Mouse (Mus musculus) naive thymus-derived CD4-positive, alpha-beta T cell, adult 5 months (primary cell): ENCODE measurements around the gene Gm17693. TPM values are rescaled to one million over a fixed set of nuclear protein-coding genes. Genes with fewer than 3 reads are reported as not detected.

Source experiments
- polyA plus RNA-seq: library from polyadenylated mRNA; unstranded; fragments of 100-300 nt; shearing (Covaris generic); gene quantifications from one replicate; pipeline ENCODE4 v1.2.1, GENCODE M21; 2017

The Gm17693 gene
- polyA plus RNA-seq: not detected

GRCm38 (mm10) chrX:125705144-125705543 lies at the start of gene Gm17693:
TSS of gene Gm17693 (plus strand) at chrX:125705444.

